Mouse (Mus musculus) megakaryocyte, embryonic 14.5 days (primary cell): ENCODE data around the gene Serpina9.

ENCODE experiments used
- FLI1 ChIP-seq: IDR thresholded peaks from 2 replicates; pipeline ENCODE4 v1.6.1; 2012; ENCODE audit warnings: low read length, inconsistent platforms, mixed read lengths
- GATA1 ChIP-seq: IDR thresholded peaks from 3 replicates; pipeline ENCODE4 v1.6.1; 2012; ENCODE audit warnings: mixed read lengths, low read length, inconsistent platforms, borderline replicate concordance

DNA sequence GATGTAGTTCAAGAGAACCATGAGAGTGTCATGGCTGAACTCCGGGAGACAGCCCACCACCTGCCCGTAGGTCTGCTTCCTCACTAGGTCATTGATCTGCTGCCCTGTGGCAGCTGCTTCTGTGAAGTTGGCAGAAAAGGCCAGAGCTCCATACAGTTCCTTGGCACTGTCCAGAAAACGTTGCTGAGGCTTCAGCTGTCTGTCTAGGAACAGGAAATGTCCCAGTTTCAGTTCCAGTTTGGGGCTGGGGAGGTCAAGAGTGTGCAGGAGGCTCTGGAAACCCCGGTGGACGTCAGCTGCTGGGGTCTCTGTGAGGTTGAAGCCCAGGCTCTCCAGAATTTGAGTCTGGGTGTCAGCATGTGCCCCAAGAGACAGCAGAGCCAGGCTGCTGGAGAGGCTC lies 27.7 kb downstream of the Serpina9 start:
- no peak for TF ChIP-seq GATA1
- no peak for TF ChIP-seq FLI1
